Mouse (Mus musculus) intestine, embryonic 16.5 days (tissue): ENCODE results near the gene Ints13. TPM values are rescaled to one million over a fixed set of nuclear protein-coding genes. Genes with fewer than 3 reads are reported as not detected.

Source experiments
- ATAC-seq: fragments of 200-750 bp; cut with Nextera tagmentation; 2 replicates; pipeline ENCODE4 v1.8.0; 2017; ENCODE audit warnings: moderate TSS enrichment, moderate library complexity
- H3K27ac ChIP-seq: fragments of 300-500 bp; sonication (generic); 2 replicates; pipeline ENCODE4 v1.5.1; 2014; ENCODE audit warnings: mild to moderate bottlenecking, low read length
- H3K27me3 ChIP-seq: fragments of 300-500 bp; sonication (generic); replicated peaks from 2 replicates; pipeline ENCODE4 v1.6.1; 2014; ENCODE audit warnings: low read length, control low read depth, mixed read lengths; ENCODE audit not compliant: control insufficient read depth, insufficient read depth
- H3K36me3 ChIP-seq: fragments of 300-500 bp; sonication (generic); 2 replicates; pipeline ENCODE4 v1.6.1; 2014; ENCODE audit warnings: low read length, control low read depth; ENCODE audit not compliant: control insufficient read depth, insufficient read depth
- H3K4me1 ChIP-seq: fragments of 300-500 bp; sonication (generic); 2 replicates; pipeline ENCODE4 v1.6.1; 2014; ENCODE audit warnings: low read length, control low read depth, mixed read lengths; ENCODE audit not compliant: control insufficient read depth, insufficient read depth
- H3K4me2 ChIP-seq: fragments of 300-500 bp; sonication (generic); 2 replicates; pipeline ENCODE4 v1.6.1; 2014; ENCODE audit warnings: low read depth, low read length, control low read depth
- H3K4me3 ChIP-seq: fragments of 300-500 bp; sonication (generic); 2 replicates; pipeline ENCODE4 v1.5.1; 2014; ENCODE audit warnings: mild to moderate bottlenecking, low read length
- H3K9ac ChIP-seq: fragments of 300-500 bp; sonication (generic); 2 replicates; pipeline ENCODE4 v1.6.1; 2014; ENCODE audit warnings: low read depth, low read length
- H3K9me3 ChIP-seq: fragments of 300-500 bp; sonication (generic); 2 replicates; pipeline ENCODE4 v1.6.1; 2016; ENCODE audit warnings: low read length, control low read depth; ENCODE audit not compliant: control insufficient read depth
- WGBS: fragments of 180-500 bp; shearing (Covaris S2); extraction: QIAGEN DNeasy Blood & Tissue Kit; methylation state at CpG from one replicate; pipeline ENCODE4 v1.1.7; 2014; 5-methylcytosine and 5-hydroxymethylcytosine counted together
- polyA plus RNA-seq: library from polyadenylated mRNA; unstranded; fragments of >200 nt; fragmentation: Nextera tagmentation; extraction: Ambion mirVana; gene quantifications from 2 replicates; pipeline ENCODE4 v1.2.1, GENCODE M21; 2015

Gene Ints13
- polyA plus RNA-seq: 44.3 and 47.4 TPM in 2 replicates

- H3K27ac ChIP-seq: peak within 1 kb of the TSS; percentile 97
- H3K9me3 ChIP-seq: no peaks in the 10 kb centered on the region
- peak within 1 kb of the TSS; percentile 77 for H3K4me3 ChIP-seq
- whole genome bisulfite sequencing: under 1% methylated on average over 77 of the region's 77 CpGs
- ATAC-seq: peak; percentile 98
- peaks cover 9% of the 10 kb centered on the region; the same call in 1 of the 2 replicates for H3K4me1 ChIP-seq
- H3K36me3 ChIP-seq: no peaks in the 10 kb centered on the region
- peak within 1 kb of the TSS; percentile 72 for H3K4me2 ChIP-seq
- peak within 1 kb of the TSS; percentile 96 for H3K9ac ChIP-seq
- H3K27me3 ChIP-seq: no peaks in the 10 kb centered on the region
Measured at GRCm38 (mm10) chr6:146577310-146578109, at the start of gene Ints13. Gene Ints13 (minus strand): TSS chr6:146577835.

GRCm38 (mm10) chr6:146616670-146617069 is 39.0 kb upstream of the Ints13 start:
- Histone ChIP-seq H3K4me2 (no peak overlapping the region), H3K9me3 (no peaks in the 10 kb centered on the region), H3K36me3 (peaks cover 19% of the 10 kb centered on the region), H3K27me3 (no peaks in the 10 kb centered on the region), H3K9ac (no peak overlapping the region), H3K27ac (no peak overlapping the region), H3K4me3 (no peak overlapping the region), H3K4me1 (no peaks in the 10 kb centered on the region)
- WGBS: 81% methylated on average over 2 of the region's 2 CpGs
- ATAC-seq: peak; percentile 60

- ATAC-seq: no peak
- Histone ChIP-seq H3K9me3 (no peaks in the 10 kb centered on the region), H3K4me2 (no peak overlapping the region), H3K27me3 (no peaks in the 10 kb centered on the region), H3K4me3 (no peak overlapping the region), H3K9ac (no peak overlapping the region), H3K27ac (no peak overlapping the region), H3K36me3 (peaks cover 19% of the 10 kb centered on the region), H3K4me1 (no peaks in the 10 kb centered on the region)
- 94% methylated on average over 8 of the region's 8 CpGs for WGBS
Measured at GRCm38 (mm10) chr6:146615891-146616290, 38.3 kb upstream of the Ints13 start.

GRCm38 (mm10) chr6:146614541-146614940 is 36.9 kb upstream of the Ints13 start:
- Histone ChIP-seq H3K9me3 (no peaks in the 10 kb centered on the region), H3K4me3 (no peak overlapping the region), H3K4me1 (no peaks in the 10 kb centered on the region), H3K4me2 (no peak overlapping the region), H3K27ac (no peak overlapping the region), H3K9ac (no peak overlapping the region), H3K36me3 (peaks cover 19% of the 10 kb centered on the region), H3K27me3 (no peaks in the 10 kb centered on the region)
- no peak for ATAC-seq
- WGBS: 85% methylated on average over 5 of the region's 5 CpGs

- Histone ChIP-seq H3K4me2 (no peak overlapping the region), H3K27me3 (no peaks in the 10 kb centered on the region), H3K9ac (no peak overlapping the region), H3K27ac (no peak overlapping the region), H3K9me3 (no peaks in the 10 kb centered on the region), H3K4me1 (no peaks in the 10 kb centered on the region), H3K4me3 (no peak overlapping the region), H3K36me3 (peaks cover 24% of the 10 kb centered on the region)
- no peak for ATAC-seq
- WGBS: 86% methylated on average over 5 of the region's 5 CpGs
Measured at GRCm38 (mm10) chr6:146613907-146614306, 36.3 kb upstream of the Ints13 start.

GRCm38 (mm10) chr6:146612736-146613135 is 35.1 kb upstream of the Ints13 start:
- no peaks in the 10 kb centered on the region for H3K27me3 ChIP-seq
- H3K36me3 ChIP-seq: peaks cover 18% of the 10 kb centered on the region; the same call in 1 of the 2 replicates
- 89% methylated on average over 5 of the region's 5 CpGs for WGBS

GRCm38 (mm10) chr6:146611897-146612296 is 34.3 kb upstream of the Ints13 start:
- no peak overlapping the region for H3K4me2 ChIP-seq
- H3K4me1 ChIP-seq: no peaks in the 10 kb centered on the region
- WGBS: 82% methylated on average over 7 of the region's 7 CpGs
- H3K4me3 ChIP-seq: no peak overlapping the region
- H3K9ac ChIP-seq: no peak overlapping the region
- no peaks in the 10 kb centered on the region for H3K27me3 ChIP-seq
- H3K9me3 ChIP-seq: no peaks in the 10 kb centered on the region
- H3K27ac ChIP-seq: no peak overlapping the region
- 0 out of 2 replicates have a peak, but pooled peaks have one; percentile 54 for ATAC-seq
- H3K36me3 ChIP-seq: peaks cover 18% of the 10 kb centered on the region; the same call in 1 of the 2 replicates

More at GRCm38 (mm10) chr6:146612736-146613135, 35.1 kb upstream of the Ints13 start:
- Histone ChIP-seq H3K4me2 (no peak overlapping the region), H3K27ac (no peak overlapping the region), H3K9me3 (no peaks in the 10 kb centered on the region), H3K4me1 (no peaks in the 10 kb centered on the region), H3K9ac (no peak overlapping the region), H3K4me3 (no peak overlapping the region)
- no peak for ATAC-seq

GRCm38 (mm10) chr6:146611385-146611784 is 33.8 kb upstream of the Ints13 start:
- 92% methylated on average over 6 of the region's 6 CpGs for WGBS
- H3K27ac ChIP-seq: no peak overlapping the region
- no peaks in the 10 kb centered on the region for H3K4me1 ChIP-seq
- H3K4me2 ChIP-seq: no peak overlapping the region
- no peak overlapping the region for H3K9ac ChIP-seq
- no peak overlapping the region for H3K4me3 ChIP-seq
- no peaks in the 10 kb centered on the region for H3K9me3 ChIP-seq
- peaks cover 16% of the 10 kb centered on the region; the same call in 1 of the 2 replicates for H3K36me3 ChIP-seq
- H3K27me3 ChIP-seq: no peaks in the 10 kb centered on the region
- peak; percentile 83 for ATAC-seq

- Histone ChIP-seq H3K4me2 (no peak overlapping the region), H3K9me3 (no peaks in the 10 kb centered on the region), H3K27me3 (no peaks in the 10 kb centered on the region), H3K9ac (no peak overlapping the region), H3K36me3 (peaks cover 15% of the 10 kb centered on the region; the same call in 1 of the 2 replicates), H3K27ac (no peak overlapping the region), H3K4me3 (no peak overlapping the region), H3K4me1 (no peaks in the 10 kb centered on the region)
- WGBS: 82% methylated on average over 10 of the region's 10 CpGs
- no peak for ATAC-seq
Measured at GRCm38 (mm10) chr6:146603651-146604050, 26.0 kb upstream of the Ints13 start.
